Comparison of ENCODE assay signal across 25 mouse cellular contexts in genomic region chr7:48829177-48829910, GRCm38 (mm10). TPM values are rescaled to one million over a fixed set of nuclear protein-coding genes. Genes with fewer than 3 reads are reported as not detected.
DNase-seq lines count a peak whose midpoint lies in the region; ATAC-seq and TF ChIP-seq lines count a peak whose summit lies in the region.
"Had no signal": no experiment of that assay in that cellular context is flagged by ENCODE, and none has a peak within 500 bp of the region (broad histone marks: within the 10 kb centered on the region; RNA-seq: fewer than 3 reads in every experiment).

No protein-coding gene starts in this region.

- 46% methylated on average over 5 of the region's 5 CpGs for WGBS in heart, embryonic 11.5 days (ENCODE audit: insufficient replicate concordance)
- WGBS in embryonic facial prominence, embryonic 10.5 days: 87% methylated on average over 5 of the region's 5 CpGs
- WGBS in midbrain, embryonic 11.5 days: 89% methylated on average over 5 of the region's 5 CpGs

- TF ChIP-seq RAD21 in MEL (IDR thresholded peaks at IDR 0.05; ENCODE audit: low read depth, low read length): no peak

- H3K4me3 ChIP-seq in MEL (ENCODE audit: control insufficient read depth in 1 of 2, insufficient read depth in 1 of 2, low read depth in 2 of 2, low read length in 2 of 2): no peak overlapping the region
- H3K4me3 ChIP-seq in heart, embryonic 11.5 days (ENCODE audit: low read depth, low read length): no peak overlapping the region
- H3K4me3 ChIP-seq in embryonic facial prominence, embryonic 10.5 days: no peak overlapping the region
- H3K4me3 ChIP-seq in midbrain, embryonic 11.5 days (ENCODE audit: low read depth, low read length): no peak overlapping the region
- H3K4me3 ChIP-seq: limb, embryonic 12.5 days; liver, embryonic 12.5 days; midbrain, embryonic 12.5 days; neural tube, embryonic 12.5 days had no signal

- no peaks in the 10 kb centered on the region for H3K79me2 ChIP-seq in MEL (ENCODE audit: control insufficient read depth, insufficient read depth, low read length, poor library complexity)

- TF ChIP-seq CTCF in MEL (IDR thresholded peaks at IDR 0.05 in 2 of 3, conservative IDR thresholded peaks at IDR 0.05 in 1 of 3; ENCODE audit: control insufficient read depth in 1 of 3, insufficient read depth in 1 of 3, low read depth in 2 of 3, low read length in 3 of 3, poor library complexity in 1 of 3, severe bottlenecking in 1 of 3): no peak

- DNase-seq in 416B (ENCODE audit: low read depth): peak; percentile 25
- peak; percentile 35 for DNase-seq in MEL (ENCODE audit: low read depth, low spot score)
- peak; percentile 67 to 77 for DNase-seq in heart, postnatal 10 days
- DNase-seq in embryonic facial prominence, embryonic 10.5 days (ENCODE audit: low spot score): no peak
- DNase-seq in embryo, embryonic 9.5 days (ENCODE audit: extremely low spot score): no peak
- DNase-seq in testis, postnatal 14 days (ENCODE audit: low spot score): no peak
- no peak for DNase-seq in midbrain, embryonic 11.5 days (ENCODE audit: low spot score, missing footprints)
- DNase-seq: adrenal gland, postnatal 10 days; cerebellum, adult 11 months; cerebellum, postnatal 14 days; gastrocnemius, postnatal 10 days; thymus, adult 18-20 months had no signal

- intact Hi-C loops in heart, postnatal 10 days (cut with DNase I): loop anchor here (5.0 kb wide), 1 partner anchor 48 kb away; no protein-coding TSS in a partner anchor

- no peak for ATAC-seq in heart, embryonic 11.5 days (replicated peaks; ENCODE audit: insufficient number of reproducible peaks, low FRiP score, low TSS enrichment)
- ATAC-seq in midbrain, embryonic 11.5 days (ENCODE audit: low FRiP score): no peak
- ATAC-seq: hindbrain, embryonic 16.5 days; intestine, postnatal 0 days; liver, embryonic 12.5 days; Patski had no signal

- H3K9ac ChIP-seq in MEL (ENCODE audit: control insufficient read depth, low read depth, low read length, poor library complexity, severe bottlenecking): no peak overlapping the region
- H3K9ac ChIP-seq in heart, embryonic 11.5 days (ENCODE audit: low read depth, low read length): no peak overlapping the region
- H3K9ac ChIP-seq in midbrain, embryonic 11.5 days (ENCODE audit: low read length): no peak overlapping the region
- H3K9ac ChIP-seq: limb, embryonic 12.5 days; liver, embryonic 12.5 days; midbrain, embryonic 12.5 days; neural tube, embryonic 12.5 days had no signal

- H3K27ac ChIP-seq in MEL (ENCODE audit: control insufficient read depth, low read depth, low read length): no peak overlapping the region
- H3K27ac ChIP-seq in heart, embryonic 11.5 days (ENCODE audit: low read depth, low read length): peak overlapping the region; percentile 47
- no peak overlapping the region for H3K27ac ChIP-seq in embryonic facial prominence, embryonic 10.5 days (replicated peaks)
- no peak overlapping the region for H3K27ac ChIP-seq in midbrain, embryonic 11.5 days (ENCODE audit: low read depth, low read length)
- H3K27ac ChIP-seq: limb, embryonic 12.5 days; liver, embryonic 12.5 days; midbrain, embryonic 12.5 days; neural tube, embryonic 12.5 days had no signal

- no peaks in the 10 kb centered on the region for H3K27me3 ChIP-seq in MEL (ENCODE audit: control insufficient read depth in 1 of 2, insufficient read depth in 2 of 2, low read length in 2 of 2)
- H3K27me3 ChIP-seq in heart, embryonic 11.5 days (ENCODE audit: control insufficient read depth, insufficient read depth, low read length): no peaks in the 10 kb centered on the region
- peaks cover 38% of the 10 kb centered on the region for H3K27me3 ChIP-seq in embryonic facial prominence, embryonic 10.5 days (replicated peaks; ENCODE audit: low read depth, poor library complexity, severe bottlenecking)
- H3K27me3 ChIP-seq in midbrain, embryonic 11.5 days (ENCODE audit: control insufficient read depth, insufficient read depth, low read length): peaks cover 39% of the 10 kb centered on the region
- H3K27me3 ChIP-seq: limb, embryonic 12.5 days; liver, embryonic 12.5 days; Patski had no signal

- peaks cover 5 to 10% of the 10 kb centered on the region in 2 experiments for H3K4me1 ChIP-seq in MEL (ENCODE audit: control insufficient read depth in 1 of 2, insufficient read depth in 2 of 2, low read length in 2 of 2)
- peaks cover 48% of the 10 kb centered on the region for H3K4me1 ChIP-seq in heart, embryonic 11.5 days (ENCODE audit: control insufficient read depth, insufficient read depth, low read length)
- no peaks in the 10 kb centered on the region for H3K4me1 ChIP-seq in embryonic facial prominence, embryonic 10.5 days
- H3K4me1 ChIP-seq in midbrain, embryonic 11.5 days (ENCODE audit: control insufficient read depth, insufficient read depth, low read length): no peaks in the 10 kb centered on the region
- H3K4me1 ChIP-seq: limb, embryonic 12.5 days; midbrain, embryonic 12.5 days; neural tube, embryonic 12.5 days had no signal

- H3K9me3 ChIP-seq in MEL (replicated peaks; ENCODE audit: insufficient read depth, low read length): no peaks in the 10 kb centered on the region
- no peaks in the 10 kb centered on the region for H3K9me3 ChIP-seq in heart, embryonic 11.5 days (replicated peaks; ENCODE audit: control insufficient read depth, low read length)
- no peaks in the 10 kb centered on the region for H3K9me3 ChIP-seq in embryonic facial prominence, embryonic 10.5 days
- no peaks in the 10 kb centered on the region for H3K9me3 ChIP-seq in midbrain, embryonic 11.5 days (ENCODE audit: control insufficient read depth, low read length)
- H3K9me3 ChIP-seq: limb, embryonic 12.5 days; liver, embryonic 12.5 days; midbrain, embryonic 12.5 days; neural tube, embryonic 12.5 days had no signal

- TF ChIP-seq POLR2A in MEL (IDR thresholded peaks at IDR 0.05; ENCODE audit: control insufficient read depth in 1 of 2, insufficient read depth in 1 of 2, low read depth in 1 of 2, low read length in 2 of 2, poor library complexity in 1 of 2): no peak

- H3K4me2 ChIP-seq in heart, embryonic 11.5 days: no peak overlapping the region
- no peak overlapping the region for H3K4me2 ChIP-seq in midbrain, embryonic 11.5 days
- H3K4me2 ChIP-seq: limb, embryonic 12.5 days; liver, embryonic 12.5 days; midbrain, embryonic 12.5 days; neural tube, embryonic 12.5 days had no signal

- peak in 1 of 2 experiments; percentile 64; a peak in 3 of 4 replicates for TF ChIP-seq EP300 in MEL (IDR thresholded peaks at IDR 0.05; ENCODE audit: low read depth in 1 of 2, low read length in 2 of 2)

- H3K36me3 ChIP-seq in MEL (ENCODE audit: control insufficient read depth in 1 of 2, insufficient read depth in 2 of 2, low read length in 2 of 2): peaks cover 7 to 20% of the 10 kb centered on the region in 2 experiments
- H3K36me3 ChIP-seq in heart, embryonic 11.5 days (ENCODE audit: control insufficient read depth, insufficient read depth, low read length): peaks cover 9% of the 10 kb centered on the region; the same call in 1 of the 2 replicates
- H3K36me3 ChIP-seq in embryonic facial prominence, embryonic 10.5 days (replicated peaks): peaks cover 38% of the 10 kb centered on the region
- H3K36me3 ChIP-seq in midbrain, embryonic 11.5 days (ENCODE audit: control insufficient read depth, insufficient read depth, low read length): peaks cover 11% of the 10 kb centered on the region

TF ChIP-seq in MEL, 35 proteins besides CTCF, POLR2A, EP300 and RAD21 (continues in another document):
- TF ChIP-seq MAX (IDR thresholded peaks at IDR 0.05; ENCODE audit: low read length) (0 out of 2 replicates have a peak, but pooled peaks have one; percentile 5), CHD2 (IDR thresholded peaks at IDR 0.05; ENCODE audit: low read length) (no peak), MEF2A (IDR thresholded peaks at IDR 0.05; ENCODE audit: extremely low read depth, insufficient replicate concordance, low read depth, low read length, poor library complexity, severe bottlenecking) (no peak), JUND (IDR thresholded peaks at IDR 0.05; ENCODE audit: low read depth, low read length) (no peak), GABPA (IDR thresholded peaks at IDR 0.05; ENCODE audit: low read depth, low read length) (no peak), ELF1 (IDR thresholded peaks at IDR 0.05; ENCODE audit: low read depth, low read length) (no peak), CHD1 (IDR thresholded peaks at IDR 0.05; ENCODE audit: low read depth, low read length) (no peak), BHLHE40 (IDR thresholded peaks at IDR 0.05; ENCODE audit: borderline replicate concordance, low read depth, low read length) (peak; percentile 59; the same call in 1 of the 2 replicates), TCF12 (IDR thresholded peaks at IDR 0.05; ENCODE audit: low read depth, low read length) (peak; percentile 37; the same call in 1 of the 2 replicates)

RNA-seq across cellular contexts. Expression of gene Csrp3, which starts 18.5 kb away (rescaled TPM):
- total RNA-seq in MEL (2012; rRNA removed): 0.81 TPM in 1 of 2 replicates, not detected in the other
- under 1 TPM in 1 of 2 experiments, not detected in 1; 0.17 TPM for polyA plus RNA-seq in MEL (2012; ENCODE audit: insufficient read depth in 1 of 2, insufficient read length in 2 of 2, low read depth in 1 of 2, low replicate concordance in 2 of 2, missing spikeins in 1 of 2)
- polyA plus RNA-seq in heart, embryonic 11.5 days (2014; fragmentation: Nextera tagmentation; extraction: Ambion mirVana): 1,436 and 1,472 TPM in 2 replicates
- 1,000 to 10,000 TPM; 1,601 to 1,720 TPM for total RNA-seq in heart, postnatal 10 days (2021)
- 0.57 and 1.1 TPM in 2 replicates for polyA plus RNA-seq in embryonic facial prominence, embryonic 10.5 days (2016; fragmentation: Nextera tagmentation; extraction: Ambion mirVana)
- 0.19 TPM in 1 of 2 replicates, not detected in the other for polyA plus RNA-seq in midbrain, embryonic 11.5 days (2014; fragmentation: Nextera tagmentation; extraction: Ambion mirVana)
- total RNA-seq: layer of hippocampus, postnatal 10 days had no signal
- polyA plus RNA-seq: brain, embryonic 14.5 days; forebrain, embryonic 11.5 days; frontal cortex, adult 2 months; large intestine, adult 2 months; Patski had no signal

RNA-seq across cellular contexts. Expression of gene Zdhhc13, which starts 40.5 kb away (rescaled TPM):
- total RNA-seq in MEL (2012; rRNA removed): 41.2 and 46.1 TPM in 2 replicates
- polyA plus RNA-seq in MEL (2012; ENCODE audit: insufficient read depth in 1 of 2, insufficient read length in 2 of 2, low read depth in 1 of 2, low replicate concordance in 2 of 2, missing spikeins in 1 of 2): 10 to 100 TPM in 1 of 2 experiments, not detected in 1; 32.8 TPM
- 36.1 and 41.8 TPM in 2 replicates for polyA plus RNA-seq in heart, embryonic 11.5 days (2014; fragmentation: Nextera tagmentation; extraction: Ambion mirVana)
- total RNA-seq in heart, postnatal 10 days (2021): 10 to 100 TPM; 13.9 to 16.5 TPM
- polyA plus RNA-seq in embryonic facial prominence, embryonic 10.5 days (2016; fragmentation: Nextera tagmentation; extraction: Ambion mirVana): 30.5 and 32.1 TPM in 2 replicates
- polyA plus RNA-seq in midbrain, embryonic 11.5 days (2014; fragmentation: Nextera tagmentation; extraction: Ambion mirVana): 37.4 and 43.1 TPM in 2 replicates

RNA-seq across cellular contexts. Expression of gene E2f8, which starts 52.1 kb away (rescaled TPM):
- total RNA-seq in MEL (2012; rRNA removed): 8.9 and 9.7 TPM in 2 replicates
- 10 to 100 TPM; 39.3 to 49.4 TPM for polyA plus RNA-seq in MEL (2012; ENCODE audit: insufficient read depth in 1 of 2, insufficient read length in 2 of 2, low read depth in 1 of 2, low replicate concordance in 2 of 2, missing spikeins in 1 of 2)
- 20.7 and 22.7 TPM in 2 replicates for polyA plus RNA-seq in heart, embryonic 11.5 days (2014; fragmentation: Nextera tagmentation; extraction: Ambion mirVana)
- 1 to 10 TPM; 4.7 to 4.8 TPM for total RNA-seq in heart, postnatal 10 days (2021)
- 15.7 and 16.8 TPM in 2 replicates for polyA plus RNA-seq in embryonic facial prominence, embryonic 10.5 days (2016; fragmentation: Nextera tagmentation; extraction: Ambion mirVana)
- 14.5 and 15.5 TPM in 2 replicates for polyA plus RNA-seq in midbrain, embryonic 11.5 days (2014; fragmentation: Nextera tagmentation; extraction: Ambion mirVana)

Comparison
In these comparisons a context has a peak if more than half of its experiments do, and no peak if none do; other contexts are left out.
1. DNase-seq: peak in 416B (single experiment), MEL (single experiment) and heart, postnatal 10 days (2 of 2); none in embryonic facial prominence, embryonic 10.5 days (single experiment), embryo, embryonic 9.5 days (single experiment), testis, postnatal 14 days (single experiment) and midbrain, embryonic 11.5 days (single experiment).
2. RNA of gene Csrp3, which starts 18.5 kb away (polyA plus RNA-seq): 1,436 to 1,472 TPM in heart, embryonic 11.5 days; 0.57 to 1.1 TPM in embryonic facial prominence, embryonic 10.5 days, 0.17 TPM in MEL and 0.19 TPM in midbrain, embryonic 11.5 days; every median in the first group is over 100 times any median in the second.